Mouse (Mus musculus): Measurements from ENCODE around the gene Enah.
A peak's percentile ranks its signal among the peaks of the same experiment; 100 is the strongest.

Enah gene

GRCm38 (mm10) chr1:181963827-181964226 is 56.0 kb downstream of the Enah start:
- no peak for DNase-seq (ENCODE audit: low spot score in 2 of 2)

GRCm38 (mm10) chr1:181963351-181963750 is 56.4 kb downstream of the Enah start:
- no peak for DNase-seq (ENCODE audit: low spot score in 2 of 2)

GRCm38 (mm10) chr1:181960383-181960782 is 59.4 kb downstream of the Enah start:
- DNase-seq (ENCODE audit: low spot score in 2 of 2): no peak

- no peak for DNase-seq (ENCODE audit: low spot score in 2 of 2)
These were observed 61.4 kb downstream of the Enah start for GRCm38 (mm10) chr1:181958392-181958791.

GRCm38 (mm10) chr1:181957736-181958135 is 62.1 kb downstream of the Enah start:
- no peak for DNase-seq (ENCODE audit: low spot score in 2 of 2)

- DNase-seq (ENCODE audit: low spot score in 2 of 2): no peak
These were observed 66.2 kb downstream of the Enah start for GRCm38 (mm10) chr1:181953547-181953946.

GRCm38 (mm10) chr1:181951266-181951665 is 68.5 kb downstream of the Enah start:
- DNase-seq (ENCODE audit: low spot score in 2 of 2): no peak

GRCm38 (mm10) chr1:181950721-181951120 is 69.1 kb downstream of the Enah start:
- no peak for DNase-seq (ENCODE audit: low spot score in 2 of 2)

- no peak for DNase-seq (ENCODE audit: low spot score in 2 of 2)
These were observed 71.6 kb downstream of the Enah start for GRCm38 (mm10) chr1:181948191-181948590.

- no peak for DNase-seq (ENCODE audit: low spot score in 2 of 2)
These were observed 82.7 kb downstream of the Enah start for GRCm38 (mm10) chr1:181937064-181937463.

GRCm38 (mm10) chr1:181928388-181928787 is 91.4 kb downstream of the Enah start:
- DNase-seq (ENCODE audit: low spot score in 2 of 2): no peak

GRCm38 (mm10) chr1:181923384-181923783 is 96.4 kb downstream of the Enah start:
- DNase-seq (ENCODE audit: low spot score in 2 of 2): no peak

GRCm38 (mm10) chr1:181921580-181922494 is 98.0 kb downstream of the Enah start:
- DNase-seq (ENCODE audit: low spot score in 2 of 2): peak in 1 of 2 experiments; percentile 13

- DNase-seq (ENCODE audit: low spot score in 2 of 2): no peak
These were observed 107.9 kb downstream of the Enah start for GRCm38 (mm10) chr1:181911841-181912240.

GRCm38 (mm10) chr1:181901706-181902373 is 118.0 kb downstream of the Enah start:
- no peak for DNase-seq (ENCODE audit: low spot score in 2 of 2)

- DNase-seq (ENCODE audit: low spot score in 2 of 2): no peak
These were observed 118.9 kb downstream of the Enah start for GRCm38 (mm10) chr1:181900846-181901245.

GRCm38 (mm10) chr1:181898961-181899360 is 120.8 kb downstream of the Enah start:
- no peak for DNase-seq (ENCODE audit: low spot score in 2 of 2)

- no peak for DNase-seq (ENCODE audit: low spot score in 2 of 2)
These were observed 122.8 kb downstream of the Enah start for GRCm38 (mm10) chr1:181896991-181897390.

- no peak for DNase-seq (ENCODE audit: low spot score in 2 of 2)
These were observed 126.1 kb downstream of the Enah start for GRCm38 (mm10) chr1:181893721-181894120.

- no peak for DNase-seq (ENCODE audit: low spot score in 2 of 2)
These were observed 130.1 kb downstream of the Enah start for GRCm38 (mm10) chr1:181889670-181890069.

GRCm38 (mm10) chr1:181888801-181889200 is 131.0 kb downstream of the Enah start:
- peak; percentile 88 to 91 for DNase-seq (ENCODE audit: low spot score in 2 of 2)

- peak; percentile 70 to 74 for DNase-seq (ENCODE audit: low spot score in 2 of 2)
These were observed 138.3 kb downstream of the Enah start for GRCm38 (mm10) chr1:181881532-181881931.

- DNase-seq (ENCODE audit: low spot score in 2 of 2): no peak
These were observed 139.0 kb downstream of the Enah start for GRCm38 (mm10) chr1:181880752-181881325.
